Mouse (Mus musculus) heart, postnatal 14 days (tissue): ENCODE data around the gene Gna14. TPM values are rescaled to one million over a fixed set of nuclear protein-coding genes. Genes with fewer than 3 reads are reported as not detected.

Experiments used
- DNase-seq, 2 experiments: peaks; one replicate each; pipeline ENCODE4 v3.0.0; 2021 to 2022
- intact Hi-C: fragments of 180-260 bp; cut with DNase I; formaldehyde crosslinking; loops from one replicate; pipeline ENCODE4 v1.15.1; 2025
- long read RNA-seq, 2 experiments: library from polyadenylated mRNA; stranded (forward); transcript quantifications; one replicate each; pipeline ENCODE4 v2.0.0; 2021
- total RNA-seq, 2 experiments: library from RNA; stranded (reverse); gene quantifications; 2 replicates each; pipeline ENCODE4 v1.2.3; 2021

Gene Gna14
- total RNA-seq: under 1 TPM; 0.38 to 0.56 TPM
- long read RNA-seq, experiment 1, partial matches to known transcripts: 0 of 1 reads
- long read RNA-seq, experiment 1, other reads (novel, unspliced or antisense): 0 of 1 reads
- long read RNA-seq, experiment 2: 0 reads

DNA sequence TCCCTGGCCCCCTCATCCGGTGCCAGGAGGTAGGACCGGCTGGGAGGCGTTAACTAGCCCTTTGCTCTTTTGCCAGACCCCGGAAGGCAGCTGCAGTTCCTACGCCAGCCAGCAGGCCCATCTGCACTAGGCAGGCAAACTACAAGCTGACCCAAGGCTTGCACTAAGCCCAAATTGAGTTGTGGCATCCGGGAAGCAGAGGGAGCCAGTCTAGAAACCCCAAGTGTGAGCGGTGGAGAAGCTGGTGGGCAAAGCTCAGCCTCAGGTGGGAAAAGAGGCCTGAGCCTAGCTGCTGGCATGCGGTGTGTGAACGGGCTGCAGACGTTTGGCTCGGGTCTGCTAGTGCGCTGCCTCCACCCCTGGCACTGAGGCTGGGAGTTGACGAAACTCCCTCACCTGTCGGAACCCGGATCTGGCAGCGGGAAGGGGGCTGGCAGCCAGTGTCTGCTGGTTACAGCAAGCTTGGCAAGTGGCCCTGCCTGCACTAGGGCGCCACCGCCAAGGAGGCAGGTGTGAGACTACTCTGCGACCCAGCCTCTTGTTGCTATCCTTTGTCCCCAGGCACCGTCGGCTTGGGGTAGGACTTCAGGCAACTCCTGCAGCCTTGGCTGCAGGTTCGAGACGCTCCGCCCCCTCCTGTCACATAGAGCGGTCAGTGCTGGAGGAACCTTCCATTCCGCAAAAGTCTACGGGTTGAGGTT, at the start of gene Gna14:
Gene Gna14 (plus strand): TSS at position 232 of the 701 bp plus-strand sequence.
- intact Hi-C loops: loop anchor here (2.0 to 5.0 kb wide), 2 partner anchors 92 to 163 kb away; no protein-coding TSS in a partner anchor
- DNase-seq: peak; percentile 59 to 78

DNA sequence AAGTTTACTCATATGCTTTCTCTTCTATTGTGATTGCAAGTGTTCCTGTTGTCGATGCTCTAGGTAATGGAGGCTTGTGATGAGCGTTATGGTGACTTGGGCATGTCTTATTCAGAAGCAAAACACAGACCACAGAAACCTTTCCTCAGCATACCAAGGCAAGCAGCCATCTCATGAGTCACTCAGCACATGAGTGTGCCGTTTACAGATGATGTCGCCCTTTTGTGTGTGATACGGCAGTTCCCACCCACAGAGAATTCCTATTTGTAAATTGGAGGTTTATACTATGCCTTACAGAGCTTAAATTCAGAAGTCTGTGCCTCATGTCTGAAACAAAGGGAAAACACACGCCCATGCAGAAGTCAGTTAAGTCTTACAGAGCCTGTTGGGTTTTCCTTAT, 49.0 kb upstream of the Gna14 start:
- intact Hi-C loops: no loop called here
- DNase-seq: peak; percentile 10 to 32

DNA sequence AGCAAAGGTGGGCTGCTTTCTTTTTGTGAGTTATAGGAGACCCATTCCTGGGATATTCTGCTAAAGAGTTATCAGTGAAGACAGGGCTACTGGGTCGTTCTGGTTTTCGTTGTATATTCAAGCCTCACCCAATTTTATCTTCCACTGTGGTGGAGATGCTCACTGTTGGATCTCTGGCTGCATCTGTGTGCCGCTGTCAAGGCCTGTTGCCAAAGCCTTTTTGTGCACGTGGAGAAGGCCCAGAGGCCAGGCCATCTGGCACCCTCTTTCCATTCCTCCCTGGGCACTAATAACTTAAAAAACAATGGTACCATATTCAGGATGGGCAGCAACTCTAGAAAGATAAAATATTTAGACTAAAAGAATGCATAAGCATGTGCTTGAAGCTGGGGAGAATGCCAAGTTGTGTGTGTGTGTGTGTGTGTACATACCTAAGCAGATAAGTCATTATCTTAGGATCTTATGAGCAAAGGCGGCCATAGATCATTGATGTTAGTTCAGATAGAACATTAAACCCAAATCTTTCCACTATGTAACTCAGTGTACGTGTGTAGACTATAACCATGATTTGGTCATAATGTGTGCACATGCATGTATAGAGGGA, 45.3 kb upstream of the Gna14 start:
- intact Hi-C loops: no loop called here
- DNase-seq: no peak

DNA sequence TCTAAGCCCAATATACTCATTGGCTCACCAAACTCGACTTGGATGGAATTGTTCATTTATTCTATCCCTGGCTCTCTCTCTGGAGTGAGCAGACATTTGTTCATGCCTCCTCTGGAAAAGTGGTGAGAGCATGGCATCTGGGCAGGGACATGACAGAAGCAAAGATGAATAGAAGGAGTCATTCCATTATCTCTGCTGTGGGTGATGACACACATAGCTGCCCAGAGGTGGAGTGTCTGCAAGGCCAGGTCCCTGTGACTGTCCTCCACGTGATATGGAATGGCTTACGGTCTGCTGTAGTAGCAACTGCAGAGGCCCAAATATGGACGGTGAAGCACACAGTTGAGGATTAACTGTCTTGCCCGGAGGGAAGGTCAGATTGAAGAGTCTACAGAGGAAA, 41.2 kb upstream of the Gna14 start:
- DNase-seq: no peak
- intact Hi-C loops: no loop called here

DNA sequence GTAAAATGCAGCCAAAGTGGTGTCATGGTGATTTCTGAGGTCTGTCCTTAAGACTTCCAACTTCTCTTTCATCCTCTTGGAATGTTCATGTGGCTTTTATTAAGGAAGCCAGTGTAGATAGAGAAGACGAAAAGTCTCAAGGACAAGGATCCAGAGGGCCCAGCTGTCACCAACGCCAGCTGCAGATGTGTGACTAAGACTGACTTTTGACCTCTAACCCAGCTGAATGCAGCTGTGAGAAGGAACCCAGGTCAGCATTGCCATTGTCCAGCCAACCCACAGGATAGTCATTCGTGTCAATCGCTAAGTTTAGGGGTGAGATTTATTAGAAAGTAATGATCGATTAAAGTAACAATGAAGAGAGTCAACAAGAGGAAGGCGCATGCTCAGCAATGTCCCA, 32.5 kb upstream of the Gna14 start:
- peak; percentile 31 to 53 for DNase-seq
- intact Hi-C loops: no loop called here

DNA sequence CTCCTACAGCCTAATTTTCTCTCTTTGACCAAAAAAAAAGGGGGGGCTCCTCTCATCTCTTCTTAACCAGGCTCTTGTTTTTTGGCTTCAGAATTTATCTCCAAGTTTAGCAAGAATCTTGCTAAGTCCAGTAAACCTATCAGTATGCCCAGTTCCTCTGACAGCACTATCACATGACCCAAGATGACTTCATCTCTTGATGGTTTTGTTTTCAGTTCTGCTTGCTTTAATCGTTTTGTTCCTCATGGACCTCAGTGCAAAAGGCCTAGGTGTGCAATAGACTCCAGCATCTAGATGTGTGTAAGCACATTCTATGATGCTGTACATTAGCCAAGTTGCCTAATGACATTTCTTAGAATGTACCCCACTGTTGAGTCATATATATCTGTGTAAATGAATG, 27.8 kb upstream of the Gna14 start:
- no peak for DNase-seq
- intact Hi-C loops: no loop called here

DNA sequence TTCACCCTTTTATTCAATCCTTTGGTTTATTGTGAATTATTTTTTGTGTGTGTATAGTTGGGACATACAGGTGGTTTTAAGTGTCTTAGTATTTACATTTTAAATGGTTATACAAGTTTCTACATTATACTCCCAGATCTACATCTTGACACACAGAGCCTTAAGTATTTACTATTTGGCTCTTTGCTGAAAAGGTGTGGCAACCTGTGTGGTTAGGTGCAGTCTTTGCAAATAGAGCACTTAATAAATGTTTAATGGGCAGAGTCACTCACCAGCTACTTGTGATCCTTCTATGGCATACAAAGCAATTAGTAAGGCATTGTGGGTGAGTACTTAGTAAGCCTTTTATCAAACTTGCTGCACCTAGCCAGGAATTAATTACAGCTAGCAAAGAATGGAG, 24.3 kb upstream of the Gna14 start:
- intact Hi-C loops: no loop called here

DNA sequence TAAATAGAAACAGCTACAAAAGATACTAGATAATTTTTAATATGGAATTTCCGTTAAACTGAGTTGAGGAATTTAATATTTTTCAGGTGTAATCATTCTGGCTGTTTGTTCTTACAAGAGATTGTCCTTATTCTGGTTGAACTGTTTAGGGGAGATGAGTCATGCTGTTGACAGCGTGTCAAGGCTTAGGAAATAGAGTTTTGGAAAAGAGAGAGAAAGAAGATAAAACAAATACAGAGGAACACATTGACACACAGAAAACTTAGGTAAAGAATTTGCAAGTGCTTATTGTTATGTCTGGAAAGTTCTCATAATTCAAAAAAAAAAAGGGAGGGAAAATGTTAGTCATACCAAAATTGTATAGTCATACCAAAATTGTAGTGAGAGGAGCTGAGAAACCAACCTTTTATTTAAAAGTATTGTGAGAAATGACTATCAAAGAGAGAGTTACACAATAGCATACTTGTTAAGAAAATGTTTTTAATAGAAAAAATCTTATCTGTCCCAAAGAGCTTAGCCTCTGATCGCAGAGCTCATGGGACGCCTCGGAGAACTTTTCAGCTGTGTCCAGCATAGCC, 17.4 kb upstream of the Gna14 start:
- DNase-seq: no peak
- intact Hi-C loops: no loop called here

More for the DNA sequence above, 24.3 kb upstream of the Gna14 start:
- no peak for DNase-seq

DNA sequence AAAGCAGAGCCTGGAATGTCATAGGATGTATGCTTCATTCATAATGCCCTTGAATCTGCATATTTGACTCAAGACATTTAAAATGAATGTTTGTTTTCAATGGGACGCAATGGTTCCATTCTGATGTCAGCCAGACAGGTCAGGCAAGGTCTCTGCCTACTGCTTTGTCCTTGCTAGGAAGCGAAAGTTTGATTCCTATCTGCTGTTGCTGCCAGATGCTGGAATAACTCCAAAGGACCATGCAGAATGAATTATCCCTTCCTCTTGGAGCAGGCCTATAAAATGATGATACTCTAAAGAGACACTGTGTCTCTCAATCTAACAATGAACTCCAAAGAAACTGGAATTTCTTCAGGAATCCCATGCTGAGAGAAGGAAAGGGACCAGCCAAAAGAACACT, 10.0 kb upstream of the Gna14 start:
- intact Hi-C loops: no loop called here
- no peak for DNase-seq

DNA sequence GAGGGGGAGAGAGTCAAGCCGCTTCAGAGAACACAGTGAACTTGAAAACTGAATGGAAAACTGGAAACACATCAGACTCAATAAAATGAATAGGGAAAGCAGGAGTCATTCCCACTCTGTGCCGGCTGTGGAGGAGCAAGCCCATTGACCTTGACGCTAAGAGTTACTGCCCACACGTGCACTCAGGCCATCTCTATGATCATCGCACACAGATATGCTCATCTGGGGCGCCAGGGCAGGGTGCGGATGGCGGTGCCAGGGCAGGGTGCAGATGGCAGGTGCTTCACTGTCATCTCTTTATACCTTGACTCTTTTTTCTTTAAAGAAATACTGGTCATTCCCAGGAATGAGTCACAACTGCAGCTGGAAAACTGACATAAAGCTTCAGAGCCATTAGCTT, 4.2 kb upstream of the Gna14 start:
- DNase-seq: no peak
- intact Hi-C loops: no loop called here

DNA sequence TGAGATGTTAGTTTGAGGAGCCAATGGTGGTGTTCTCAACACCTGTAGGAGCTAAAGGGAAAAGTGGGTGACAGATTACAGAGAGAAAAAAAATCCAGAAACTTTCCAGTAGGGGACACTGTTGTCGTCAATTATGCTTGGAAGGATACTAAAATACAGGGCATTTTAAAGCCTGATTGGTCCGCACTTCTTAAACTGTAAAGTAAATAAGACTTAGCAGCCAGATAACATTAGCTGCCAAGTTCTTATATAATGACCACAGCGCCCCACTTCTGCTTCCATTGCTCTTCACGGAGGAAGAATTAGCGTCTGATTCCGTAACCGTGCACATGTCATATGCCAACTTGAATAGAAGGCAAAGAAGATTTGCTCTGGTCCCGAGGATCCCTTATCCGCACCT, 683 bp upstream of the Gna14 start:
- intact Hi-C loops: loop anchor here (2.0 to 5.0 kb wide), 2 partner anchors 92 to 164 kb away; no protein-coding TSS in a partner anchor
- peak in 1 of 2 experiments; percentile 7 for DNase-seq

DNA sequence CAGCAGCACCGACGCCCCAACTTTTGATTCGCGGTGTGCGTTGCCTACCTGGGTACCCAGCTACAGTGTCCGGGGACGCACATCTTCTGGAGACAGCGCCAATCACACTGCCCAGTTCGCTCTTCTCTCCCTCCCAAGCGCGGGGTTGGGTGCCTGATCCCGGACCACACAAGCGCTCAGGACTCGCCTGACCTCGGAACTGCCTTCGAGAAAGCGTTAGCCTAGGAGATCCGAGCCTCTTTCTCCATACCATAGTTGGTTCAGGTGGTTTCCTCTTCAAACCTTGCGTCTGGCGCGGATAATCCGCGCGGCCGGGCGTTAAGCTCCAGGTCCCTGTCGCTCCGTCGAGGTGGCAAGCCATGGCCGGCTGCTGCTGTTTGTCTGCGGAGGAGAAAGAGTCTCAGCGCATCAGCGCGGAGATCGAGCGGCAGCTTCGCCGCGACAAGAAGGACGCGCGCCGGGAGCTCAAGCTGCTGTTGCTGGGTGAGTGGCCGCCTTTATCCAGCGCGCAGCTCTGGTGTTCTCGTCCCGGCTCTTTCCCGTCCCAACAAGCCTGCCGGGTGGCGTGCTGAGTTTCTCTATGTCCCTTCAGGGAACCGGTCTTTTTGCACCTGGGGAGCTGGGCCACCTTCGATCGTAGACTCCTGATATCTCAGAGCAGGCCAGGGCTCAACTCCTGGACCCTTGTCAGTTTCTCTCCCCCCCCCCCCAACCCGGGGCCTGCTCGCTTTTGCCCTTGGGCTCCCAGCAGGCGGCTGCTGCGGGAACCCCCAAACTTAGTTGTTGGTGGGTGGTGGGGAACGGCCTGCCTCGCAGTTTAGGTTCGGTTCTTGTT, 990 bp downstream of the Gna14 start:
- intact Hi-C loops: loop anchor here (5.0 kb wide), 1 partner anchor 91 kb away; no protein-coding TSS in a partner anchor
- peak; percentile 15 to 22 for DNase-seq

DNA sequence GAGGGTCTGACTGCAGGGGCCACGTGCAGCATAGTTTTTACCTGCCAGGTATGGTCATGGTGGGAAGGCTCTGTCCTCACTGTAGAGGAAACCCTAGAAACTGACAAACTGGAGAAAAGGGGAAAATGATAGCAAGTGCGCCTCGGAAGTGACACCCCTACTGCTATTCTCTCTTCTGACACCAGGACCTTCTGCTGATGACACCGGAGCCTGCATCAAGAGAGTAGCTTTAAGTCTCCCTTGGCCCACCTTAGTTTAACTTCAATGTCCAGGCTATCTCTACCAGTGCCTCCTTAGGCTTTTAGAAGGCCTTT, 1.6 kb downstream of the Gna14 start:
- intact Hi-C loops: loop anchor here (5.0 kb wide), 1 partner anchor 90 kb away; no protein-coding TSS in a partner anchor

DNA sequence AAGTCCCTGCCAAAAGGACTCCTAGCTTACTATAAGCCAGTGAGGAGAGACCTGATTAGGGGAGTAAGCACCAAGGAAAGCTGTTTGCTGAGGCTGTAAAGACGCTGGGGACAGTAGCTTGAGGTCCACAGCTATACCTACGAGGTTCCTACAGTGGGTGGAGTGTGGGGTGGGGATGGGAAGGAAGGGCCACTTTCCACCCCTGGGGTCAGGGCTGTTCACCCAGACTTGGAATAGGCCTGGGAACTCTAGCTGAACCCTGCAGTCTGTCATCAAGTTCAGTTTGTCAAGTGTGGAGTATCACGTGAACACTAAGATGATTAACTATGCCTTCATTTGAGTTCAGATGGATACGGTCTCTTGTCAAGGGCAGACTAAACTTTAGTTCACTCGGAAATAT, 2.3 kb downstream of the Gna14 start:
- intact Hi-C loops: loop anchor here (5.0 kb wide), 1 partner anchor 89 kb away; no protein-coding TSS in a partner anchor
- DNase-seq: no peak

More for the DNA sequence above, 1.6 kb downstream of the Gna14 start:
- no peak for DNase-seq

DNA sequence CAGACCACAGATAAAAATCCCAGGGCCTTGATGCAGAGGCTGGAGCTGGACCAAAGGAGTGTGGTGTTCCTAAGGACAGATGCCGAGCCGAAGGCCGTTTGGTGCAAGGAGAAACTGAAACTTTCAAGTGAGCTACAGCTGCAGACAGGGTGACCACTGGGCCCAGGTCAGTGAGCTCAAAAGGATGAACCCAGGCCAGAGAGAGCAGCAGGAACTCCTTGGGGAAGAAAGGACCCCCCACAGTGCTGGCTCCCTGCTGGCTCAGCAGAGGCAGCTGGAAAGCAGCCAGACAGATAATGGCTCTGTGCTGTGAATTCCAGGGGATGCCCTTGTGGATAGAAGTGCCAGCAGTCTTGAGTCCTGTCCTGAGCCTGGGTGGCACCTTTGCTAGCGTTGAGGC, 3.7 kb downstream of the Gna14 start:
- DNase-seq: peak; percentile 13 to 22

DNA sequence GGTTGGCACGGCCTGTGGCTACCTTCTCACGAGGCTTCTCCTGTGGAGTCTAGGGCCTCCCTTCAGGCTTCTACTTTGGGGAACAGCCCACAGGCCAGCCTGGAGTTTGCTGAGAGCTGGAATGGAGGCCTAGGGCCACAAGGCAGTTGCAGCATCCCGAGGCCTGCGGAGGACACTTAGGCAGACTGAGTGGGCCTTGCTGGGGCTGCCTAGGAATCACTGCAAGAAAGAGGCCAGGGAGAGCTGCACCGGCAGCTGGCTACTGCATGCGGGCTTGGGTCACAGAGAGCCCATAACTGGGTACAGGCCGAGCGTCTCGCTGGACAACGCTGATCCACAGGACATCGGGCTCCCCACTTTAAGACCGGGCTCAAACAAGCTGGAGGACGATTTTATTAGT, 4.3 kb downstream of the Gna14 start:
- intact Hi-C loops: loop anchor here (5.0 kb wide), 1 partner anchor 87 kb away; no protein-coding TSS in a partner anchor
- peak in 1 of 2 experiments; percentile 6 for DNase-seq

More for the DNA sequence above, 3.7 kb downstream of the Gna14 start:
- intact Hi-C loops: loop anchor here (5.0 kb wide), 1 partner anchor 88 kb away; no protein-coding TSS in a partner anchor

DNA sequence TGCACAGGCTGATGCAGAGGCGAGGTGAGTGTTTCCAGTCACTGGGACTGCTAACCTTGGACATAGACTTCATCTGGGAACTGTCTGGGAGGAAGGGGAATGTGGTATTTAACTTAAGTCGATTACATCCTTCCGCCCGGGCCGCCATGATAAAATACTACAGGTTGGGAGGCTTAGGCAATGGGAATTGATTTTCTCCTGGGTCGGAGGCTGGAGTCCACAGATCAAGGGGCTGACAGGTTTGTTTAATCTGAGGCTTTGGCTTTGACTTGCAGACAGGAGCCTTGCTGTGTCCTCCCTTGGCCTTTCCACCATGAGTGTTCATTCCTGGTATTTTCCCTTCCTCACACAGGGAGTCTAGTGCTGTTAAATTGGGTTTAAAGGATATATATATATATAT, 5.8 kb downstream of the Gna14 start:
- no peak for DNase-seq
- intact Hi-C loops: no loop called here

DNA sequence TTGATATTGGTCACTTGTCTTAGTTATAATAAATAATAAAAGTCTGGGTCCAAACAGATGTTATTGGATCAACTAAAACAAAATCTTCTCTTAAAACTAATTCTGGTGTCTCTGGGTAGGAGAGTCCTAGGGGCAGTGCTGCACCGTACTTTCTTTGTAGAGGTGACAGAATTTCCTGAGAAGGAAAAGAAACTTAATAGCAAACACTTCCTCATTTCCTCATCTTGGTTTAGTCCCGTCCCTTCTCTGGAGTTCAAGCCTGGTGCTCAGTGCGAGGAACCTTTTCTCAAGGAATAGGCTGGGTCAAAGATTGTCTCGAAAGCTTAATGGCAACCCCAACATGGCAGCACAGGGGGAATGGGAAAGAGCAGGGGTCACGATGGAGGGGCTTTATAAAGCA, 7.8 kb downstream of the Gna14 start:
- no peak for DNase-seq
- intact Hi-C loops: no loop called here

DNA sequence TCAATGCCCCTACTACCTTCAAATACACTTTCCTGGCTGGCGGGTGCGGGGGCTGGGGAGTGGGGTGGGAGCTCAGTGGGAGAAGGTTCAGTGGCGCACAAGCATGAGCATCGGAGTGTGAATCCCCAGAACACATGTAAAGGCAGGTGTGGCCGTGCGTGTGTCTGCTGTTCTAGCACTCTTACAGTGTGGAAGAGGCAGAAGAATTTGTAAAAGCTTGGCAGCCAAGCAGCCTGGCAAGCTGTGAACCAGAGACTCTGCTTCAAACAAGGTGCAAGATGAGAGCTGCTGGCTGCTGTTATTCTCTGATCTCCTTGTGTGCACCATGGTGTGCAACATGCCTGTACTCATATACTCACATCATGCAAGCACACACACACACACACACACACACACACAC, 11.1 kb downstream of the Gna14 start:
- DNase-seq: no peak
- intact Hi-C loops: no loop called here

DNA sequence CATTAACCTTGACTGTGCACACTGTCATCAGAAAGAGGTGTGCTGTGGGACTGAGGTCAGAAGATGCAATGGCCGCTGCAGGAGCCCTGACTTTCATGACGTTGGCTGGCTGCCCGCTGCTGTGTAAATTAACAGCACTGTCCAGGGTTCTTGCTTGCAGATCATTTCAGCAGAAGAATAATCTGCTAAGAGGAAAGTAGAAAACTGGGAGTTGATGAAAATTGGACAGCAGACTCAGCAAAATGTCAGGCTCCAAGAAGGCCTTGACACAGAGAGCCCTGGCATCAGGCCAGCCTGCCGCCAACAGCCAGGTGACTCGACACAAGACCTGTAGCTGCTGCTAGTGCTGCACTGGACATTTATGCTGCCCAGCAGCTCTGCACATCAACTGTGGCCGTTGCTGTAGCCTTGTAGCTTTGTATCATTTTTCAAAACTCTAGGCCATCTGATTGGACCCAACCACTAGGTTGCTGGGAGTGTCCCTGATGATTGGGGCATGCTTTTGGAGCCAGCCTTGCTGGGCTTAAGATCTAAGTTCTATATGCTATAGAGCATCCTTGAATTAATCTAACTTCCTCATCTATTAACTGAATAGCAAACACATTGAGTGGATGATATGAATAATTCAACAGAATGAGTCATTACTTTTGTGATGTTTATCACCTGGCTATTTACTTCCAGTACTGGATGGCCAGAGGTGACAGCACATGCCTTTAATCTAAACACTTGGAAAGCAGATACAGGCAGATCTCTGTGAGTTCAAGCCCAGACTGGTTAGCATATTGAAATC, 12.5 kb downstream of the Gna14 start:
- peak in 1 of 2 experiments; percentile 9 for DNase-seq
- intact Hi-C loops: no loop called here
